Mouse (Mus musculus) lung, adult 2 months (tissue): ENCODE results near the gene Shisa5.

Source experiments
- CTCF ChIP-seq: fragments of 200-500 bp; IDR thresholded peaks from 2 replicates; pipeline ENCODE4 v1.5.1; 2011; ENCODE audit warnings: mild to moderate bottlenecking, low read length, control low read depth; ENCODE audit not compliant: insufficient read depth
- POLR2A ChIP-seq: fragments of 200-500 bp; IDR thresholded peaks from 2 replicates; pipeline ENCODE4 v1.6.1; 2011; ENCODE audit warnings: low read depth, mild to moderate bottlenecking, control low read depth, low read length, borderline replicate concordance; ENCODE audit errors: extremely low read depth

DNA sequence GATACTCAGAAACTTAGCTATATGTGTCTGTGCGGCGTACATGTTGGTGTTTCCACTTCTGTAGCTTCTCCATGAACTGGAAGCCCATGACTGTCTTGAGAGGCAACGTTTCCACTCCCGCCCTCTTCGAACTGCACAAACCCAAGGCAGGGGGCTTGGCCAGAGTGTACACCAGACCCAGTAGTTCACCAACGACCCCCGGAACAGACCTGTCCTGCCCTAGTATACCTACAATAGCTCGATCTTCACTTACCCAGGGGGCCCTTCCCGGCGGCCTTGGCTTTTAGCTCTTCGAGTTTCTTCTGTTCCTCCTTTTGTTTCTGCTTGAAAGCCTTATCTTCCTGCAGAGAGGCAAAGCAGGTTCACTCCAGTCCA, 43.4 kb downstream of the Shisa5 start:
- TF ChIP-seq CTCF: no peak
- TF ChIP-seq POLR2A: no peak
